Mouse (Mus musculus) C3H10T1/2 (cell line): Measurements from ENCODE around the gene Olfr1200. TPM values are rescaled to one million over a fixed set of nuclear protein-coding genes. Genes with fewer than 3 reads are reported as not detected.

ENCODE experiments used
- polyA plus RNA-seq, 2 experiments: library from polyadenylated mRNA; unstranded; fragments of >200 nt; fragmentation: generic; extraction: Trizol; gene quantifications; one replicate each; pipeline ENCODE4 v1.2.1; 2012; ENCODE audit warnings: missing spikeins in 2 of 2

Olfr1200 gene
- polyA plus RNA-seq: not detected

GRCm38 (mm10) chr2:88770388-88770787 is at the start of gene Olfr1200:
TSS of gene Olfr1200 (minus strand) at chr2:88770488.

GRCm38 (mm10) chr2:88814196-88814595 is 43.9 kb upstream of the Olfr1200 start, which contains the start of gene Olfr1202:
TSS of gene Olfr1202 (plus strand) at chr2:88814496.

GRCm38 (mm10) chr2:88792736-88793135 is 22.4 kb upstream of the Olfr1200 start, which contains the start of gene Olfr1201:
TSS of gene Olfr1201 (plus strand) at chr2:88793036.

GRCm38 (mm10) chr2:88760369-88760768 is 9.9 kb downstream of the Olfr1200 start, which contains the start of gene Olfr1199:
TSS of gene Olfr1199 (minus strand) at chr2:88760469.

GRCm38 (mm10) chr2:88751270-88751669 is 19.0 kb downstream of the Olfr1200 start, which contains the start of gene Olfr1198:
TSS of gene Olfr1198 (minus strand) at chr2:88751370.

GRCm38 (mm10) chr2:88732266-88732665 is 38.0 kb downstream of the Olfr1200 start, which contains the start of gene Olfr1197:
TSS of gene Olfr1197 (minus strand) at chr2:88732366.

Other genes with a start within 250 kb of the Olfr1200 start
- gene Olfr1188, start 213.6 kb downstream of the Olfr1200 start, polyA plus RNA-seq: not detected
- gene Olfr1189, start 184.0 kb downstream of the Olfr1200 start, polyA plus RNA-seq: not detected
- gene Olfr1191-ps1, start 129.9 kb downstream of the Olfr1200 start, polyA plus RNA-seq: not detected
- gene Olfr1192-ps1, start 122.0 kb downstream of the Olfr1200 start, polyA plus RNA-seq: not detected
- not detected for gene Olfr1193, start 94.9 kb downstream of the Olfr1200 start, polyA plus RNA-seq
- gene Olfr1195, start 81.3 kb downstream of the Olfr1200 start, polyA plus RNA-seq: not detected
- gene Olfr1196, start 65.9 kb downstream of the Olfr1200 start, polyA plus RNA-seq: not detected
- gene Olfr1197, start 38.1 kb downstream of the Olfr1200 start, polyA plus RNA-seq: not detected
- not detected for gene Olfr1198, start 19.1 kb downstream of the Olfr1200 start, polyA plus RNA-seq
- gene Olfr1199, start 10.0 kb downstream of the Olfr1200 start, polyA plus RNA-seq: not detected
- gene Olfr1201, start 22.5 kb upstream of the Olfr1200 start, polyA plus RNA-seq: not detected
- gene Olfr1202, start 44.0 kb upstream of the Olfr1200 start, polyA plus RNA-seq: not detected
- not detected for gene Olfr1205, start 59.2 kb upstream of the Olfr1200 start, polyA plus RNA-seq
- not detected for gene Olfr1204, start 78.8 kb upstream of the Olfr1200 start, polyA plus RNA-seq
- not detected for gene Olfr1206, start 92.7 kb upstream of the Olfr1200 start, polyA plus RNA-seq
- not detected for gene Olfr1208, start 131.8 kb upstream of the Olfr1200 start, polyA plus RNA-seq
- gene Olfr1209, start 144.7 kb upstream of the Olfr1200 start, polyA plus RNA-seq: not detected
- not detected for gene Olfr1211, start 167.6 kb upstream of the Olfr1200 start, polyA plus RNA-seq
- gene Olfr1212, start 183.5 kb upstream of the Olfr1200 start, polyA plus RNA-seq: not detected
- gene Gm13762, start 209.8 kb upstream of the Olfr1200 start, polyA plus RNA-seq: not detected
- not detected for gene Olfr1214, start 222.2 kb upstream of the Olfr1200 start, polyA plus RNA-seq
- not detected for gene Olfr1215, start 236.5 kb upstream of the Olfr1200 start, polyA plus RNA-seq
- gene Olfr1216, start 247.9 kb upstream of the Olfr1200 start, polyA plus RNA-seq: not detected